In the genomic region with DNA sequence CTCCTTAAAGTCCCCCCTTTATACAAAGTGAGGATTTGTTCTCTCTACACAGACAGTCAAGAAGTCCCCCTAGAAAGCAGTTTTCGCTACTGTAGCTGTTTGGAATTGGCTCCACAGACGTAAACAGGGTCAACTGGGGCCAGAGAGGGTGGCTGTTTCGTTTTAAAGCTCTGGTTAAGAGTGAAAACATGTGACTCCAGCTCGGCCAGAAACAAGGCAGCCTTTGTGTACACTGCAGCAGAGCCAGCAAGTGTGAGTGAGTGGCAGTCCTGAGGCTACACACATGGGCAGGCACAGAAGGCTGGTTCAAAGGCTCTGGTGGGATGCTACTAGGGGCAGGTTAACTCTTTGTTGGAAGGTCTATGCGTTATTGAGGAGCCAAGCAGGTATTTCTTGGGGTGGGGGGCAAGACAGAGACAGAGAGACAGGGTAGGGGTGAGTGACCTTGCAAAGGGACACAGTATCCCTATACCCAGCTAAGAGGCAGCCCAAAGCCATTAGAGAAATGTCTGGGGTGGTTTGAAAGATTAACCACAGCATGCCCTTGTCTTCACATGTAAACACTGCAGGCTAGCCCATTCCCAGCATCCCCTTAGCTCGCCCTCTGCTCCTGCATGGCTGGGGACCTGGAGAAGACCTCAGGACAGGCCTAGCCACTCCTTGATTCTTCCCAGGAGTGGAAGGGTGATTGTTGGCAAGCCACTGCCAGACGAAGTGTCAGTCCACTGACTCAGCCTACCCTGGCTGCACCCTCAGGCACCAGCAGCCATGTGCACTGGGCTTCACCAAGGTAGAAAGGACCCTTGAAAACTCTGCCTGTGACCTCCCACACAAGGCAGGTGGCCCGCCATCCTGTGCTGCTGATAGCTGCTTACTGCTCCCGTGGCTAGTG, we compare ENCODE assay signal across 8 mouse cellular contexts. TPM values are rescaled to one million over a fixed set of nuclear protein-coding genes. Genes with fewer than 3 reads are reported as not detected.
DNase-seq lines count a peak whose midpoint lies in the region; ATAC-seq lines count a peak whose summit lies in the region.

No protein-coding gene starts in this region.

- H3K4me1 ChIP-seq in megakaryocyte, embryonic 14.5 days: peaks cover 54% of the 10 kb centered on the region
- peaks cover 36% of the 10 kb centered on the region for H3K4me1 ChIP-seq in embryonic facial prominence, embryonic 14.5 days (ENCODE audit: control insufficient read depth, insufficient read depth, low read length)
- H3K4me1 ChIP-seq in stomach, embryonic 15.5 days: peaks cover 20% of the 10 kb centered on the region

- intact Hi-C loops in heart, postnatal 14 days (cut with DNase I): no loop called here

- no peaks in the 10 kb centered on the region for H3K27me3 ChIP-seq in megakaryocyte, embryonic 14.5 days (replicated peaks)
- H3K27me3 ChIP-seq in embryonic facial prominence, embryonic 14.5 days (replicated peaks; ENCODE audit: control insufficient read depth, insufficient read depth, low read length): no peaks in the 10 kb centered on the region
- no peaks in the 10 kb centered on the region for H3K27me3 ChIP-seq in stomach, embryonic 15.5 days (replicated peaks)

- ATAC-seq in megakaryocyte, adult 5-6 weeks (ENCODE audit: poor library complexity, severe bottlenecking): no peak
- peak; percentile 92 for ATAC-seq in embryonic facial prominence, embryonic 14.5 days (ENCODE audit: low read depth)
- peak; percentile 86 for ATAC-seq in stomach, embryonic 15.5 days (ENCODE audit: insufficient read depth, low FRiP score, low read depth)

- DNase-seq in embryonic facial prominence, embryonic 14.5 days (ENCODE audit: low spot score): peak; percentile 89
- DNase-seq in heart, postnatal 14 days: peak; percentile 59 to 71
- DNase-seq in kidney, postnatal 25 days: peak; percentile 82 to 91
- DNase-seq in lung, postnatal 25 days (ENCODE audit: low spot score): peak; percentile 78
- DNase-seq in left cerebral cortex, adult 9 months (ENCODE audit: low spot score in 2 of 2): no peak

- no peaks in the 10 kb centered on the region for H3K36me3 ChIP-seq in megakaryocyte, embryonic 14.5 days (replicated peaks; ENCODE audit: low read length)
- H3K36me3 ChIP-seq in embryonic facial prominence, embryonic 14.5 days (ENCODE audit: control insufficient read depth, insufficient read depth, low read length): no peaks in the 10 kb centered on the region
- no peaks in the 10 kb centered on the region for H3K36me3 ChIP-seq in stomach, embryonic 15.5 days

- H3K4me3 ChIP-seq in megakaryocyte, embryonic 14.5 days (replicated peaks): peak overlapping the region; percentile 81
- H3K4me3 ChIP-seq in embryonic facial prominence, embryonic 14.5 days (ENCODE audit: low read depth, low read length): no peak overlapping the region
- H3K4me3 ChIP-seq in stomach, embryonic 15.5 days (replicated peaks): no peak overlapping the region

- H3K9ac ChIP-seq in embryonic facial prominence, embryonic 14.5 days (ENCODE audit: low read depth, low read length): peak overlapping the region; percentile 43; the same call in 1 of the 2 replicates
- no peak overlapping the region for H3K9ac ChIP-seq in stomach, embryonic 15.5 days

- 31% methylated on average over 9 of the region's 9 CpGs for WGBS in embryonic facial prominence, embryonic 14.5 days
- WGBS in stomach, embryonic 15.5 days: 35% methylated on average over 9 of the region's 9 CpGs

- peak overlapping the region; percentile 71 for H3K27ac ChIP-seq in embryonic facial prominence, embryonic 14.5 days (replicated peaks; ENCODE audit: low read depth, low read length)
- peak overlapping the region; percentile 64 for H3K27ac ChIP-seq in stomach, embryonic 15.5 days

- peak overlapping the region; percentile 12; the same call in 1 of the 2 replicates for H3K4me2 ChIP-seq in embryonic facial prominence, embryonic 14.5 days (ENCODE audit: low read depth, low read length)
- peak overlapping the region; percentile 1; the same call in 1 of the 2 replicates for H3K4me2 ChIP-seq in stomach, embryonic 15.5 days

- 0 out of 2 replicates have a peak, but pooled peaks cover 3% of the 10 kb centered on the region for H3K9me3 ChIP-seq in megakaryocyte, embryonic 14.5 days
- no peaks in the 10 kb centered on the region for H3K9me3 ChIP-seq in embryonic facial prominence, embryonic 14.5 days (ENCODE audit: control insufficient read depth, low read length)
- H3K9me3 ChIP-seq in stomach, embryonic 15.5 days: no peaks in the 10 kb centered on the region

RNA-seq across cellular contexts. Expression of a gene that starts 29.2 kb away (rescaled TPM):
- polyA plus RNA-seq in megakaryocyte, embryonic 14.5 days (2012; ENCODE audit: insufficient read depth, low replicate concordance): 6.3 and 11.4 TPM in 2 replicates
- total RNA-seq in megakaryocyte, adult 5-6 weeks (2015): 8.8 and 12.4 TPM in 2 replicates
- 9.7 and 11.5 TPM in 2 replicates for total RNA-seq in megakaryocyte, adult 5-6 weeks (2017)
- 5.6 and 7.6 TPM in 2 replicates for polyA plus RNA-seq in embryonic facial prominence, embryonic 14.5 days (2014; fragmentation: Nextera tagmentation; extraction: Ambion mirVana)
- 10 to 100 TPM; 18.6 to 21.7 TPM for total RNA-seq in heart, postnatal 14 days (2021)
- 3.6 and 5.2 TPM in 2 replicates for polyA plus RNA-seq in stomach, embryonic 15.5 days (2015; fragmentation: Nextera tagmentation; extraction: Ambion mirVana)

RNA-seq across cellular contexts. Expression of a gene that starts 40.8 kb away (rescaled TPM):
- polyA plus RNA-seq in megakaryocyte, embryonic 14.5 days (2012; ENCODE audit: insufficient read depth, low replicate concordance): 34.6 and 180 TPM in 2 replicates
- 160 and 173 TPM in 2 replicates for total RNA-seq in megakaryocyte, adult 5-6 weeks (2015)
- 181 and 193 TPM in 2 replicates for total RNA-seq in megakaryocyte, adult 5-6 weeks (2017)
- polyA plus RNA-seq in embryonic facial prominence, embryonic 14.5 days (2014; fragmentation: Nextera tagmentation; extraction: Ambion mirVana): 237 and 260 TPM in 2 replicates
- total RNA-seq in heart, postnatal 14 days (2021): 100 to 1,000 TPM; 113 to 115 TPM
- 222 and 224 TPM in 2 replicates for polyA plus RNA-seq in stomach, embryonic 15.5 days (2015; fragmentation: Nextera tagmentation; extraction: Ambion mirVana)

Comparison
In these comparisons a context has a peak if more than half of its experiments do, and no peak if none do; other contexts are left out.
1. DNase-seq: peak in embryonic facial prominence, embryonic 14.5 days (single experiment), heart, postnatal 14 days (2 of 2), kidney, postnatal 25 days (2 of 2) and lung, postnatal 25 days (single experiment); none in left cerebral cortex, adult 9 months (0 of 2).